26 mouse cellular contexts compared by ENCODE assay signal in the genomic region with DNA sequence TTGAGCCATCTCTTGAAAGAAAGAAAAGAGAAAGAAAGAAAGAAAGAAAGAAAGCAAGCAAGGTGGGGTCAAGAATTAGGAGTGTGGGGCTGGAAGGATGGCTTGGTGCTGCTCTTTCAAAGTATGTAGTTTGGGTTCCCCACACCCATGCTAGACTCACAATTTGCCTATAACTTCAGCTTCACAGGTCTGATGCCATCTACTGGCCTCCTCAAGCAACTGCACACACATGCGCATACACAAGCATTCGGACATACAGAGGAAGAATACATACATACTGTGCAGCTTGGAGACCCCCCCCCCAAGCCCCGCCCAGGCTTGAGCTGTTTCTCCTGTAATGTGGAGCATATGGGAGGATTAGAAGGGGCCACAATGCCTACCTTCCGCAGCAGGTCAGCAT. TPM values are rescaled to one million over a fixed set of nuclear protein-coding genes. Genes with fewer than 3 reads are reported as not detected.
DNase-seq lines count a peak whose midpoint lies in the region; ATAC-seq and TF ChIP-seq lines count a peak whose summit lies in the region.
"Had no signal": no experiment of that assay in that cellular context is flagged by ENCODE, and none has a peak within 500 bp of the region (broad histone marks: within the 10 kb centered on the region; RNA-seq: fewer than 3 reads in every experiment).

No protein-coding gene starts in this region.

- H3K27me3 ChIP-seq in liver, embryonic 14.5 days (ENCODE audit: control insufficient read depth, insufficient read depth, low read length), result no peaks in the 10 kb centered on the region
- H3K27me3 ChIP-seq: CH12.LX; embryonic facial prominence, embryonic 13.5 days; forebrain, embryonic 12.5 days; lung, embryonic 15.5 days; midbrain, embryonic 12.5 days had no signal

- H3K4me2 ChIP-seq in liver, embryonic 14.5 days (ENCODE audit: low read depth), result no peak overlapping the region
- H3K4me2 ChIP-seq: embryonic facial prominence, embryonic 13.5 days; forebrain, embryonic 12.5 days; heart, embryonic 11.5 days; liver, embryonic 11.5 days; lung, embryonic 15.5 days; midbrain, embryonic 12.5 days had no signal

- TF ChIP-seq CTCF in gastrocnemius, adult 2 months (IDR thresholded peaks at IDR 0.05), result peak; percentile 16; the same call in 1 of the 2 replicates
- 0 out of 2 replicates have a peak, but pooled peaks have one; percentile 14 for TF ChIP-seq CTCF in liver, embryonic 14.5 days (IDR thresholded peaks at IDR 0.05; ENCODE audit: low read depth)

- DNase-seq in gastrocnemius, adult 2 months, result no peak
- DNase-seq in gastrocnemius, postnatal 14 days, result no peak
- no peak for DNase-seq in liver, embryonic 14.5 days (ENCODE audit: low read depth in 3 of 3, low spot score in 3 of 3)
- DNase-seq in liver (no peak), A20 (ENCODE audit: low read depth, low spot score) (peak; percentile 4), R1 (ENCODE audit: low read depth, low spot score) (peak; percentile 71), MN1 (ENCODE audit: low spot score) (no peak)
- DNase-seq: adrenal gland, adult 8-10 months; cerebellum, adult 8-10 months; cerebellum, postnatal 36 days; embryo, embryonic 11 days; kidney, adult 2 months; kidney, postnatal 14 days; layer of hippocampus, postnatal 36 days; right cerebral cortex, postnatal 25 days; spleen, adult 18-20 months had no signal

- H3K36me3 ChIP-seq in liver, embryonic 14.5 days (replicated peaks; ENCODE audit: control insufficient read depth, insufficient read depth, low read depth), result no peaks in the 10 kb centered on the region

- ATAC-seq in liver, embryonic 14.5 days (ENCODE audit: insufficient read depth), result no peak
- ATAC-seq in megakaryocyte progenitor cell, adult 5-6 weeks (replicated peaks; ENCODE audit: poor library complexity), result no peak

- WGBS in liver, embryonic 14.5 days (ENCODE audit: insufficient replicate concordance), result 86% methylated on average over 4 of the region's 4 CpGs

- no peak overlapping the region for H3K27ac ChIP-seq in gastrocnemius, adult 2 months
- H3K27ac ChIP-seq in liver, embryonic 14.5 days, result no peak overlapping the region
- H3K27ac ChIP-seq: embryonic facial prominence, embryonic 13.5 days; forebrain, embryonic 12.5 days; hindbrain, embryonic 10.5 days; lung, embryonic 15.5 days; midbrain, embryonic 12.5 days had no signal

- TF ChIP-seq EP300 in liver, embryonic 14.5 days (IDR thresholded peaks at IDR 0.05; ENCODE audit: low read depth), result no peak

- no peaks in the 10 kb centered on the region for H3K4me1 ChIP-seq in liver, embryonic 14.5 days (replicated peaks; ENCODE audit: control insufficient read depth in 2 of 2, insufficient read depth in 2 of 2, low read length in 1 of 2)
- H3K4me1 ChIP-seq: embryonic facial prominence, embryonic 13.5 days; forebrain, embryonic 12.5 days; hindbrain, embryonic 10.5 days; lung, embryonic 15.5 days; midbrain, embryonic 12.5 days had no signal

- H3K9ac ChIP-seq in liver, embryonic 14.5 days (replicated peaks), result no peak overlapping the region
- H3K9ac ChIP-seq: embryonic facial prominence, embryonic 13.5 days; forebrain, embryonic 12.5 days; lung, embryonic 15.5 days; midbrain, embryonic 12.5 days had no signal

- no peaks in the 10 kb centered on the region for H3K9me3 ChIP-seq in liver, embryonic 14.5 days (ENCODE audit: control insufficient read depth, low read length)
- H3K9me3 ChIP-seq: embryonic facial prominence, embryonic 13.5 days; lung, embryonic 15.5 days had no signal

- intact Hi-C loops in gastrocnemius, adult 2 months (cut with DNase I), result no loop called here
- intact Hi-C loops in gastrocnemius, postnatal 14 days (cut with DNase I; ENCODE audit: low total_unique reads), result no loop called here

- H3K4me3 ChIP-seq in gastrocnemius, adult 2 months, result no peak overlapping the region
- no peak overlapping the region for H3K4me3 ChIP-seq in liver, embryonic 14.5 days (ENCODE audit: insufficient read depth in 1 of 2, low read depth in 2 of 2, low read length in 2 of 2)
- H3K4me3 ChIP-seq: embryonic facial prominence, embryonic 13.5 days; erythroblast, embryonic 14.5 days; forebrain, embryonic 12.5 days; hindbrain, embryonic 10.5 days; lung, embryonic 15.5 days; midbrain, embryonic 12.5 days had no signal

RNA-seq across cellular contexts. Expression of a gene that starts 39.5 kb away (rescaled TPM):
- total RNA-seq in gastrocnemius, adult 2 months (2021), result 10 to 100 TPM; 11.0 to 12.3 TPM
- total RNA-seq in gastrocnemius, postnatal 14 days (2021), result 1 to 10 TPM; 7.8 to 9.3 TPM
- polyA plus RNA-seq in liver, embryonic 14.5 days (2012; rRNA removed), result 7.6 and 9.7 TPM in 2 replicates
- polyA plus RNA-seq in liver, embryonic 14.5 days (2014; fragmentation: Nextera tagmentation; extraction: Ambion mirVana), result 5.4 and 7.0 TPM in 2 replicates
- 59.8 and 60.9 TPM in 2 replicates for total RNA-seq in megakaryocyte progenitor cell, adult 5-6 weeks (2015)
- 7.0 and 7.9 TPM in 2 replicates for total RNA-seq in megakaryocyte progenitor cell, adult 5-6 weeks (2017)

Comparison
In these comparisons a context has a peak if more than half of its experiments do, and no peak if none do; other contexts are left out.
1. DNase-seq: peak in A20 (single experiment) and R1 (single experiment); none in gastrocnemius, adult 2 months (single experiment), gastrocnemius, postnatal 14 days (single experiment), liver, embryonic 14.5 days (0 of 3), liver (single experiment) and MN1 (single experiment).